Mouse (Mus musculus) midbrain, embryonic 16.5 days (tissue): ENCODE measurements around the gene Hist1h2bk. TPM values are rescaled to one million over a fixed set of nuclear protein-coding genes. Genes with fewer than 3 reads are reported as not detected.
"Not testable (repeated sequence)": the region's sequence is repeated elsewhere in the genome, so short reads cannot be mapped to it uniquely, and the experiment has no call there.

Source experiments
- ATAC-seq: fragments of 200-750 bp; cut with Nextera tagmentation; 2 replicates; pipeline ENCODE4 v1.8.0; 2017; ENCODE audit warnings: moderate TSS enrichment
- H3K27ac ChIP-seq: fragments of 300-500 bp; sonication (generic); 2 replicates; pipeline ENCODE4 v1.5.1; 2014; ENCODE audit warnings: mild to moderate bottlenecking, low read length, mixed read lengths
- H3K27me3 ChIP-seq: fragments of 300-500 bp; sonication (generic); 2 replicates; pipeline ENCODE4 v1.6.1; 2014; ENCODE audit warnings: low read depth, low read length, mixed read lengths; ENCODE audit not compliant: control insufficient read depth, insufficient read depth
- H3K36me3 ChIP-seq: fragments of 300-500 bp; sonication (generic); 2 replicates; pipeline ENCODE4 v1.6.1; 2014; ENCODE audit warnings: mild to moderate bottlenecking, low read length, moderate library complexity, mixed read lengths; ENCODE audit not compliant: control insufficient read depth, insufficient read depth
- H3K4me1 ChIP-seq: fragments of 300-500 bp; sonication (generic); 2 replicates; pipeline ENCODE4 v1.6.1; 2014; ENCODE audit warnings: mild to moderate bottlenecking, low read length, mixed read lengths; ENCODE audit not compliant: control insufficient read depth, insufficient read depth
- H3K4me2 ChIP-seq: fragments of 300-500 bp; sonication (generic); 2 replicates; pipeline ENCODE4 v1.6.1; 2014; ENCODE audit warnings: mild to moderate bottlenecking, low read length, mixed read lengths
- H3K4me3 ChIP-seq: fragments of 300-500 bp; sonication (generic); 2 replicates; pipeline ENCODE4 v1.5.1; 2014; ENCODE audit warnings: low read depth, mild to moderate bottlenecking, low read length, moderate library complexity, mixed read lengths
- H3K9ac ChIP-seq: fragments of 300-500 bp; sonication (generic); 2 replicates; pipeline ENCODE4 v1.6.1; 2014; ENCODE audit warnings: low read depth, low read length, mixed read lengths
- H3K9me3 ChIP-seq: fragments of 300-500 bp; sonication (generic); replicated peaks from 2 replicates; pipeline ENCODE4 v1.6.1; 2014; ENCODE audit warnings: mild to moderate bottlenecking, low read length, mixed read lengths; ENCODE audit not compliant: control insufficient read depth, poor library complexity, severe bottlenecking
- WGBS: fragments of 180-500 bp; shearing (Covaris S2); extraction: QIAGEN DNeasy Blood & Tissue Kit; methylation state at CpG from one replicate; pipeline ENCODE4 v1.1.7; 2014; 5-methylcytosine and 5-hydroxymethylcytosine counted together
- polyA plus RNA-seq: library from polyadenylated mRNA; unstranded; fragments of >200 nt; fragmentation: Nextera tagmentation; extraction: Ambion mirVana; gene quantifications from 2 replicates; pipeline ENCODE4 v1.2.1, GENCODE M21; 2015

Gene Hist1h2bk
- polyA plus RNA-seq, 1 experiment from 2014 or later = not detected

GRCm38 (mm10) chr13:22042568-22043502 is 7.2 kb downstream of the Hist1h2bk start, which contains the start of the genes Hist1h2ag and Hist1h2bj:
TSS of gene Hist1h2ag (minus strand) at chr13:22042944.
TSS of gene Hist1h2bj (plus strand) at chr13:22043214.
- not testable (repeated sequence) for H3K27me3 ChIP-seq, H3K36me3 ChIP-seq, H3K9me3 ChIP-seq
- Histone ChIP-seq H3K27ac (peak within 1 kb of the TSS; percentile 73), H3K4me2 (peak within 1 kb of the TSS; percentile 78), H3K4me1 (peaks cover 27% of the 10 kb centered on the region), H3K9ac (peak within 1 kb of the TSS; percentile 55; the same call in 1 of the 2 replicates), H3K4me3 (peak within 1 kb of the TSS; percentile 36)
- WGBS = under 1% methylated on average over 34 of the region's 80 CpGs
- peak; percentile 96 for ATAC-seq

GRCm38 (mm10) chr13:22043503-22044431 is 8.1 kb downstream of the Hist1h2bk start:
- Histone ChIP-seq H3K27me3 (no peaks in the 10 kb centered on the region), H3K9ac (peak overlapping the region; percentile 55; the same call in 1 of the 2 replicates), H3K4me3 (peak overlapping the region; percentile 36), H3K27ac (peak overlapping the region; percentile 67; the same call in 1 of the 2 replicates), H3K9me3 (no peaks in the 10 kb centered on the region), H3K36me3 (no peaks in the 10 kb centered on the region), H3K4me1 (peaks cover 27% of the 10 kb centered on the region), H3K4me2 (peak overlapping the region; percentile 69)
- 2% methylated on average over 10 of the region's 14 CpGs for WGBS
- peak; percentile 44 for ATAC-seq

GRCm38 (mm10) chr13:22044432-22045155 is 8.9 kb downstream of the Hist1h2bk start:
- H3K9me3 ChIP-seq = no peaks in the 10 kb centered on the region
- no peak for ATAC-seq
- no peaks in the 10 kb centered on the region for H3K36me3 ChIP-seq
- no peak overlapping the region; the same call in 1 of the 2 replicates for H3K4me2 ChIP-seq
- no peak overlapping the region for H3K27ac ChIP-seq
- no peaks in the 10 kb centered on the region for H3K27me3 ChIP-seq
- no peak overlapping the region for H3K4me3 ChIP-seq
- H3K9ac ChIP-seq = no peak overlapping the region
- WGBS = 89% methylated on average over 6 of the region's 6 CpGs
- H3K4me1 ChIP-seq = peaks cover 27% of the 10 kb centered on the region

- Histone ChIP-seq H3K4me1 (peaks cover 22% of the 10 kb centered on the region), H3K4me2 (no peak overlapping the region), H3K4me3 (no peak overlapping the region), H3K36me3 (no peaks in the 10 kb centered on the region), H3K27ac (no peak overlapping the region), H3K9ac (no peak overlapping the region), H3K27me3 (no peaks in the 10 kb centered on the region), H3K9me3 (no peaks in the 10 kb centered on the region)
- no peak for ATAC-seq
- WGBS = 63% methylated on average over 2 of the region's 2 CpGs
Observed at GRCm38 (mm10) chr13:22045311-22045710, 9.6 kb downstream of the Hist1h2bk start.

- Histone ChIP-seq H3K27ac (no peak overlapping the region), H3K36me3 (no peaks in the 10 kb centered on the region), H3K4me2 (no peak overlapping the region), H3K4me1 (peaks cover 3% of the 10 kb centered on the region), H3K4me3 (no peak overlapping the region), H3K9me3 (no peaks in the 10 kb centered on the region), H3K9ac (no peak overlapping the region), H3K27me3 (no peaks in the 10 kb centered on the region)
- no peak for ATAC-seq
- WGBS = 89% methylated on average over 2 of the region's 2 CpGs
Observed at GRCm38 (mm10) chr13:22049041-22049440, 13.4 kb downstream of the Hist1h2bk start.

GRCm38 (mm10) chr13:22049737-22050440 is 14.2 kb downstream of the Hist1h2bk start:
- 1% methylated on average over 14 of the region's 14 CpGs for WGBS

GRCm38 (mm10) chr13:22050591-22051522 is 15.2 kb downstream of the Hist1h2bk start:
- peak; percentile 96 for ATAC-seq
- Histone ChIP-seq H3K27ac (peak overlapping the region; percentile 92), H3K4me3 (peak overlapping the region; percentile 53), H3K27me3 (no peaks in the 10 kb centered on the region), H3K4me2 (peak overlapping the region; percentile 68), H3K4me1 (no peaks in the 10 kb centered on the region; the same call in 1 of the 2 replicates), H3K9ac (peak overlapping the region; percentile 79), H3K36me3 (no peaks in the 10 kb centered on the region), H3K9me3 (no peaks in the 10 kb centered on the region)
- WGBS = under 1% methylated on average over 52 of the region's 52 CpGs

More at GRCm38 (mm10) chr13:22049737-22050440, 14.2 kb downstream of the Hist1h2bk start:
- Histone ChIP-seq H3K4me3 (peak overlapping the region; percentile 53), H3K27me3 (no peaks in the 10 kb centered on the region), H3K4me2 (peak overlapping the region; percentile 68), H3K36me3 (no peaks in the 10 kb centered on the region), H3K4me1 (no peaks in the 10 kb centered on the region; the same call in 1 of the 2 replicates), H3K9me3 (no peaks in the 10 kb centered on the region), H3K9ac (peak overlapping the region; percentile 79), H3K27ac (peak overlapping the region; percentile 92)
- peak; percentile 65 for ATAC-seq
